Mouse (Mus musculus) megakaryocyte, adult 5-6 weeks (primary cell): ENCODE results near the gene Gm20458. TPM values are rescaled to one million over a fixed set of nuclear protein-coding genes. Genes with fewer than 3 reads are reported as not detected.

Experiments
- ATAC-seq: 2 replicates; pipeline ENCODE4 v1.8.0; 2016; ENCODE audit warnings: mild to moderate bottlenecking, inconsistent platforms; ENCODE audit not compliant: poor library complexity, severe bottlenecking
- total RNA-seq, 2 experiments: library from RNA; stranded (forward) in 1 of 2; stranded (reverse) in 1 of 2; fragments of 153-499, 151-499 nt in 1 of 2; fragments of 221-1000, 200-1000 nt in 1 of 2; gene quantifications; 2 replicates each; pipeline versions ENCODE4 v1.2.3 to v1.2.4; 2015 to 2017

The Gm20458 gene
- total RNA-seq, 2 experiments from 2014 or later = not detected

DNA sequence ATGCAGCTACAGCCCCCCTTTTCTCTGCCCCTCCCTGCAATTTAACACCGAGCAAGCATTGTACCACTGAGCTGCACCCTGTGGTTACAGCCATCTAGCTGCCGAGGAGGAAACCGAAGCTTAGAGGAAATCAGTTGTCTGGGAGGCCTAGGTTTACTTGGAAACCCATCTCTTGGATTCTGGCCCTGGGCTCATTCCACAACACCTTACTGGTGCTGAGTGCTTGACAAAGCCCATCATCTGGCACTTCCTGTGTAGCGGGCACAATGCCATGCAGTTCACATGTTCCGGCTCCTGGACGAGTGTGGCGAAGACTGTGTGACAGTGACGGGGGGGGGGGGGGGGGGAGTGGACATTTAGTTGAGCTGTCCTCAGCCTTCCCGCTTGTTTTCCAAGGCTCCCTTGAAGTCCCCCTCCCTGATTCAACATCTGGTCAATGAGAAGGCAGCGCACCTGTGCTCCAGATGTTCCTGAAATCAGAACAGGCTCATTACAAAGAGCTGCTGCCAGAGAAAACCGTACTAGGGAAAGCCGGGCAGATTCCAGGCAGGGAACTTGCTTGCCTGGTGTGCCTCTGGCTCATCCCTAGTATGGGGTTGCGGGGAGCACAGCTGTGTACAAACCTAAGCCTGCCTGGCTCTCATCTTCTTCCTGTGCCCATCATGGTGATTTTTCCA lies 8.6 kb upstream of the Gm20458 start:
- no peak for ATAC-seq

DNA sequence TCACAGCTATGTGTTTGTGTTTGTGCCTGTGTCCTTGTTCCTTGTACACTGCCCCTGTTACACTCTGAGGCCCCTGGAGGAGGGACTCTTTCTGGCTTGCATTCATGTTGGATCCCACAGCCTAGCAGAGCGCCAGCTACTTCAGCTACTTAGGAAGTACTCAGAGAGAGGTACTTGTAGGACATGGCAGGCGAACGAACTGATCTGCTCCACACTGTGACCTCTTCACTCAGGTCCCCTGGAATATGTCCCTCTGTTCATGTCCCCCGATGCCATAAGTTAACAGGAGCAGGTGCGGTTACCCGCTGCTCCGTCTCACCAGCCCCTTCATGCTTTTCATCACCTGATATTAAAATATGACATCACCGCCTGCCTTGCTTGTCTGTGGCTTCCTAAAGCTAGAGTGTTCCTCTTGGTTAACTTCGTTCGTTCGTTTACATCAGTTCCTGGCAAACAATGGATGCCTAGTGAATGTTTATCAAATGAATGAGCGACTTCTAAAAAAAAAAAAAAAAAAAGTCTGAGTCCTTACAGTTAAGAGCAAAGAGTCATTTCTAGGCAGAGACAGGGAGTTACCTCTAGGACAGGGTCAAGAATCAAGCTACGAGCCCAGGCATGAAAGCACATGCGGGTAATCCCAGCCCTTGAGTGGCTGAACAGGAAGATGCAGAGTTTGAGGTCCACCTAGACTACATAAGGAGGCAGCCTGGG lies 7.6 kb upstream of the Gm20458 start:
- ATAC-seq = no peak

DNA sequence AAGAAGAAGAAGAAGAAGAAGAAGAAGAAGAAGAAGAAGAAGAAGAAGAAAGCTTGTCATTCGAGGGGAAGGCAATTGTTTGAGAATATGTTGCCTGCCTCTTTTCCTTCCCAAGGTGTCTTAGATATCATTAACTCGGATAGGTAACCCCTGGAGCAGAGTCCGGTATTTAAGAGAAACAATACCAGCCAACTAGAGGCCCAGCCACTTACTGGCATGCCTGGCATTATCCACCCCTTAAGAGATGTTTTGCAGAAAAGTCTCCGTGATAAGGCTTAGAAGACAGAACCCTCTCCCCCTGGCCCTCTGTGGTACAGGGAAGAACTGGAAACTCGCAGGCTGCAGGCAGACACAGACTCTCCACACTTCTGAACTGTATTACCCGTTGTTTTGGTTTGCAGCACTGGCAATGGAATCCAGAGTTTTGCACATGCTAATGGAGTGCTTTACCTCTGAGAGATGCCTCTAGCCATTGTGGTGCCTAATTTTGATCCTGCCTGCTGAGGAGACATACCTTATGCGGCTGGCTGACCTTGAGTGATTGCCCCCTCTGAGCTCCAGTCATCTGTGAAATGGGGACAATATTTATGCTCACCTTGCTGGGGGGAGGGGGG lies 6.8 kb upstream of the Gm20458 start:
- ATAC-seq = no peak

DNA sequence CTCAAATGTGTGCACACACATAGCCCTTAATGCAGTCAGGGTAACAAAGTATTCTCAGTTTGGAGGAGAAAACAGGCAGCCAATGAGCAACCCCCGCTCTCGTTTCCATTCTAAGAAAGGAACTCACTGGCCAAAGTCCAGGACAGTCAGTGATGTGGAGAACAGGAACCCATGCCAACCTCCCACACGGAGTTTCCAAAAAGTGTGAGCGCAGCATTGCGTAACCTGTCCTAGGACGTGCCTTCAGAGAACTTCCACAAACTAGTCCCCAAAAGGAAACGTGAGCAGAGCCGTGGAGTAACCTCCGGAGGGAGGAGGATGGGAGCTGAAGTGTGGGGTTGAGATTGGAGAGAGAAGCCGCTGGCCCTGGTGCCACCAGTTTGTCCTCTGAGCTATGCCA lies 5.9 kb upstream of the Gm20458 start:
- ATAC-seq = peak; percentile 81

DNA sequence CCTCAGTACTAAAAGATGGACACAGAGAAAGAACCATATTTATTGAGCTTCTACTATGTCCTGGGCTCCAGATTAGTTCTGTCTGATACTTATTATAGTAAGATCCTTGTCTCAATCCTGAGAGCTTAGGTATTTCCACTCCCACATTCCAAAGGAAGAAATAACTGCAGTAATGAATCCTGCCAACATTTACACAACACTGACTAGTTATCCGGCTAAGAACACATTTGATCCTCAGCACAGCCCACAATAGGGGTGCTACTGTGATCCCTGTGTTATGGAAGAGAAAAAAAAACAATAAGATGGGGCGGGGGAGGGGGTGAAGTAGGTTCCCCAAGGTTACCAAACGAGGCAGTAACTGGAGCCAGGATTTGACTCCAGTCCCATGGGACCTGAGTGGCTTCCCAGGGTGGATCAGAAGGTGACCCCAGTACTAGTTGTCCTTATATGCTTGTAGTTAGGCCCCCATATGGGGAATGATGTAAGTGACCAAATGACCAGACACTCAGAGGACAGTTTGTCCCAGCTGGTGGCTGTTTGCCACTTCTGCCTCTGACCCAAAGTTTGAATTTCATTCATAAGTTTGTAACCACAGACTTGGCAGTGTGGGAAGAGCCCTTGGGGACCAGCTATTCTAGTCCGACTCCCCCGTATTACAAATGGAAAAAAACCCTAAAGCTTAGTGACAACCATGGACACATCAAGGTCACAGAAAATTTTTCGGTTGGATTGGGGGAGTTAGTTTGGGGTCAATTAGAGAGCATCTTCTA lies 5.2 kb upstream of the Gm20458 start:
- no peak for ATAC-seq

DNA sequence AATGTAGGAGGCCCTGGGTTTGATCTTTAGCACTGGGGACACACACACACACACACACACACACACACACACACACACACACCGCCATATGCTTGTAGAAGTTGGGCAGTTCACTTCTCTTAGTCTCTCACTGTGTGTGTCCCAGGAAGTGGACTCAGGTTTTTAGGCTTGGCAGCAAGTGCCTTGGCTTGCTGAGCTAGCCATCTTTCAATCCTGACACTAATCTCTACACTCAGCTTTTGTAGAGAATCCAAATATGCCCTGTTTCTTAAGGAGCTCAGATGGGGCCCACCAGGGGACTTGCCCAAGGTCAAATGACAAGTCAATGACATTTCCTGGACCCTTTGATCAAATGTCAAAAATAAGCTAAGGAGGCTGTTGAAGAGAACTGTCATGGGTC lies 4.4 kb upstream of the Gm20458 start:
- ATAC-seq = no peak

DNA sequence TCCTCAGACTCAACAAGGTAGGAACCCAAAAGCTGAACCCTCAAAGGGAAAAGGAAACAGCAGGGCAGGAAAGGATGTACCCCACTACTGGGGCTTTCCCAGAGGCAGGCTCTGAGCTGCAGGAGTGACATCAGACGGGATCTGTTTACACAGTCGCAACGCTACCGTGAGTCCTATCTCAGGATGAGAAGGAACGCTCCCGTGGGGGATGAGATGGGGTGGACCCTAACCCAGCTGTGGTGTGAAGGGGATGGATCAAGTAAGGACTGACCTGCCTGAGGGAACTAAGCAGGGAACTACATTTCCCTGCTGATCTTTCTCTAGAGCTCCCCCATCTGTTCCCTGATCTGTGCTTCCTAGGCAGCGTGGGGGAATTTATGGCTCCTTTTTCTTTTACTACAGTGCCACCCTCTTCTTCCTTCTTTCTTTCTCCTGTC lies 3.9 kb upstream of the Gm20458 start, which contains the start of gene Sys1:
Sys1 (plus strand) TSS at position 101 of the 437 bp plus-strand sequence.
- no peak for ATAC-seq

DNA sequence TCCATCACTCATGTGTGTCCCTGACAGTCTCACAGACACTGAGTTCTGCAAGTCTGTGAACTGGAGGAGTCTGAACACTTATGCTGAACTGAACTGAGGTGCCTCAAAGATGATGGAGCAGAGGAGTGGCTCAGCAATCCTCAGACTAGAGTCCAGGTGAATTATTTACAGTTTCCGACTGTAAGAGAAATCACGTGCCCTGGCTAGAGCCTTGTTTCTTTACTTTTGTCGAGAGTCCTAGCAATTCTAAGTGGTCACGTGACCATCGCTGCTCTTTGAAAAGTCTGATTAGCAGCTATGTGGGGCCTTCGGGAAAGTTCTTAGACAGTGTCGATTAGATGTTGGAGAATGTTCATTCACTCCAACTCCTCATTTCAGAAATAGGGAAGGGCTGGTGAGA lies 2.8 kb upstream of the Gm20458 start:
- no peak for ATAC-seq

DNA sequence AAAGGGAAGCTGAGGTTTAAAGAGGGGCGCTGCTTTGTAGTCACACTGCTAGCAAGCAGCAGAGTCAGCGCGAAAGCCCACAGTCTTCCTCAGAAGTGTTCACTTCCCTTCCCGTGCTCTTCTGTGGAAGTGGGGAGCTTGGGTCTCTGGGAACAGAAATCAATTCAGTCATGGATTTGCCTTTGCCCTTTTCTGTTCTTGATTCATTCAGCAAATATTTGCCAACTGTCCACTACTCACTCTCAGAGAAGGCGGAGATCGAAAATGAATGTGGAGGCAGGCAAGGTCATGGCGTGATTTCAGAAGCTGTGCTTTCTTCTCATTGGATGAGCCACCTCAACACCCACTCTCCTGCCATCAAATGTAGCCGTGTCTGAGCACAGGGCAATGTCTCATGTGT lies 2.2 kb upstream of the Gm20458 start:
- ATAC-seq = no peak

DNA sequence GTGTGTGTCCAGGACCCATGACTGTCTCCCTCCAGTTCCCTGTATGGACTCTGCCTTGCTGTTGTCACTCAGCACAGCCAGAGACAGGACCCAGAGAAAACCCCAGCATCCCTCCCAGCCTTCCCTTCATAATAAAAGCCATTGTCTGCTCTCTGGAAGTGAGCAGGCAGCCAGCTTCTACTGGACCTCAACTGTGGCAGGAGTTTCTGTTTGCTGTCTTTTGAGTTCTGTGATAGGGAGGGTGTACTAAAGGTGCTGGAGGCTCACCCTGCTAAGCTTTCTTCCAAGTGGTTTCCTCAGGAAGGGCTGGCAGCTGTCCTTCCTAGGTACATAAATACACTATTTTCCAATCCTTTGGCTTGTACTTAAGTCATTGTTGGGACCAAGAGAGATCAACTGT lies 4.4 kb downstream of the Gm20458 start:
- ATAC-seq = no peak

DNA sequence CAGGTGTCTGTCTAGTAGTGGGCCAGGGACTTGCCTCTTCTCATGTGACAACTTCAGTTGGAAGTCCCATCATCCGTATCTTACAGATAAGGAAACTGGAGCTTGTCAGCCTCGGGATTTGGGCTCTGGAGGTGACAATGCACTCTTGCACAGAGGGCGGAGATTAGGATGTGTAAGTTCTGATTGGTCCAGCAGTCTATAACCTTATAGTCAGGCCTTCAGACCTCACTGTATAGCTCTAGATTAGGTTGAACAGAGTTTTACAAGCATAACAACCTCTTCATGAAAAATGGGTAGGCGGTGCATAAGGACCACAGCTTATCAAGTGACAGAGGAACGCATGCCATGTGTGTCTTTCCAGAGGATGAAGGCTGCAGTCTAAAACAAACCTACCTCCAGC lies 6.0 kb downstream of the Gm20458 start:
- no peak for ATAC-seq

DNA sequence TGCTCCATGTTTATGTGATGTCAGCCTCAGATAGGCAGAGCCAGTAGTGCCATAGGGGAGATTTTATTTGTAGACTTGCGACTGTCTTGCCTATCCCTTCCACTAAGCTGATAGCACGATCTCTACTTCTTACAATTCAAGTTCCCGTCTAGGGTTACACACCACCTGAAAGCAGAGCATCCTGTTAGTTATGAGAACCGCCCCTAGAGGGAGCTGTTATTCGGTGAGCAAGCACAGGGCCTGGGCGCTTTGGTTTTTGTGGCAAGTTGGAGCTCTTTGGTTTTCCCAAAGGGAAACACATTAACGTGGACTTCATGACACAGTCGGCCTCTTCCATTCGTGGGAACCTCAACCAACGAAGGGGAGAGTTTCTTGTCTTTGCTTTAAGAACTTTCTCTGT lies 9.5 kb downstream of the Gm20458 start:
- peak; percentile 82 for ATAC-seq

DNA sequence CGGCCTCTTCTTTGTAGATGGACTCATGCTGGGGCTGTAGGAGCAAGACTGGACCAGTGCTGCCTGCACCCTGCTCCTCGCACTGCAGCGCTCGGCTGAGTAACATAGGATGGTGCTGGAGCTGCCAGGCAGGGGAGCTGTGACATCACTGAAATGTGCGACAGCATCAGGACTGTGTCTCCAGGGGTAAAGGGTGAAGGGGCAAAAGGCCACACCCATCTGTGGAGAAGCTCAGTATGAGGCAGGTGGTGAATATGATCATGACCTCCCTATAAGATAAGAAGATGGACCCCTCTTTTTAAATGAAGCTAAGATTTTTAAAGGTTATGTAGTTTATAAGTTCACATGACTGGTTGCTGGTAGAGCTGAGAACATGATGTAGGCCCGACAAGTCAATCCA lies 12.9 kb downstream of the Gm20458 start, which contains the start of gene Trp53tg5:
Trp53tg5 (minus strand) TSS at position 101 of the 400 bp plus-strand sequence.
- ATAC-seq = no peak

DNA sequence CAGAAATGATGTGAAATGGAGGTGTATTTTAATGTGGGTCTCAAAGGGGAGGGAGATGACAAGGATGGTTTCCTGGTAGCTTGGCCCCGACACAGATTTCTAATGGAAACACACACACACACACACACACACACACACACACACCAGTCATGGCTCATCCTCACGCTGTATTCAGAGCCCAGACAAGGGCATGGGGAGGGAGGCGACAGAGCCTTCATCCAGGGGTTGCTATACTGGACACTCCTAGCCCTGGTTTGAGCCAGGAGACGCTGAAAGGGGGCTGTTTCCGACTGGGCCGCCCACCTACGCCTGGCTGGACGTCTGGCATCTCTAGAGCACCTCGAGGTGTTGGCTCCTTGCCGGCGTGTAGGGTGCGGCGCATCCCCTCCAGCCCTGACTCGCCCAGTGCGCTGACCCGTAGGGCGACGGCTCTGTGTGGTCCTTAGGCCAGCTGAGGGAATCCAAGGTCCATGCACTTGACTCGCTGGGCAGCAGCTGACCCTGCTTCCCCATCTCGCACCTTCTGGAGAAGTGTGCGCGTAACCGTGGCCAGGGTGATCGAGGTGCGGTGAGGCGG lies 25.0 kb downstream of the Gm20458 start, which contains the start of gene Dbndd2:
Dbndd2 (plus strand) TSS at position 426 of the 577 bp plus-strand sequence.
- peak; percentile 25; the same call in 1 of the 2 replicates for ATAC-seq

DNA sequence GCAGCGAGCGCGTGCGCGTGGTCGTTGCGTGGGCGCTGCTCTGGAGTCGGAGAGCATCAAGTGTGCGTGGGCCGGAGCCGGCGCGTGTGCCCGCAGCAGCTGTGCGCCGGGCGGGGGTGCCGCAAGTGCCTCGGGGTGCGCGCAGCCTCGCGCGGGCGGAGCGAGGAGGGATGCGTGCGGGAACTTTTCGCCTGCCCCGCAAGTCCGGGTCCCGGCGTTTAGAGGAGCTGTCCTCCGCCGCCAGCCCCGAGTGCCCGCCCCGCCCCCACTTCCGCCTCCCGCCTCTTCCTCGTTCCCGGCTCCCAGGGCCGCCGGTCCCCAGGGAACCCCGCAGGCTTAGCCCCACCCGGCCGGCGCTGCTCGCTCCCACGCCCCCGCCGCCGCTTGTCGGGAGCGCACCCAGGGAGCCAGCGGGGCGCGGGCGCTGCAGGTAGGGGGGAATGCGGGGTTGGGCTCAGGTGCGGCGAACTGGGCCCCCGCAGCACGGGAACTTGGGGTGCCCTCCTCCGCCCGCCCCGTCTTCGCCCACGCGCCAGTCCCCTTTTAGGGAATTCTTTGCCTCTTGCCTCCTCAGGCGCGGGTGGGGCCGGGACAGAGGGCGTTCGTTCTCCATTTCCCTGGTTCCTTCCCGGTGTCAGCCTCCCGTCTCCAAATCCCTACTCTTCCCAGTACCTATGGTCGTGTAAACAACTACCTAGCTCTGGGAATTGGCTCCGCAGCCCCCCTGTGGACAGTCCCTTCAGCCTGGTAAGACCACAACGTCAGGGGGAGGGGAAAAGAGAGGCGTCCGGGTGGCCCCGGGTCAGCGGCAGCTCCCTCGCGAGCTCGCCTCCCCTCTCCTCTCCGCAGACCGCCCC lies 25.7 kb downstream of the Gm20458 start:
- ATAC-seq = peak; percentile 36

DNA sequence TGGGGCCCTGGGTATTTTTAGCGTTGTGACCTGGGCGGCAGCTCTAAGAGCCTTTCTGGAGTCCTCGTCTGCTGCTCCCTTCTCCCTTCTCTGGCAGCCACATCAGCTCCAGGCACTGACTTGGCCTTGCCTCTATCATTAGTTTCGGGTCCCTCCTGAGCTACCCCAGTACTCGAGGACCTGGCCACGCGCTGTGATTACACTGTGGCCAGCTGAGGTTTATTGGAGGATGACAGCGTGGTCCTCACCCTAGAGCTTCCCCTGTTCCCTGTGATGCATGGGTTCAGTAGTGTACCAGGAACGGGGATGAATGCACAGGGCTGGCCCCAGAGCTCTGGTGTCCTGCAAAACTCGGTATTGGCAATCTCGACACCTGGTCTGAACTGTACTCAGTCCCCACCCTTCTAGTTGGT lies 26.4 kb downstream of the Gm20458 start:
- ATAC-seq = peak; percentile 17; the same call in 1 of the 2 replicates

DNA sequence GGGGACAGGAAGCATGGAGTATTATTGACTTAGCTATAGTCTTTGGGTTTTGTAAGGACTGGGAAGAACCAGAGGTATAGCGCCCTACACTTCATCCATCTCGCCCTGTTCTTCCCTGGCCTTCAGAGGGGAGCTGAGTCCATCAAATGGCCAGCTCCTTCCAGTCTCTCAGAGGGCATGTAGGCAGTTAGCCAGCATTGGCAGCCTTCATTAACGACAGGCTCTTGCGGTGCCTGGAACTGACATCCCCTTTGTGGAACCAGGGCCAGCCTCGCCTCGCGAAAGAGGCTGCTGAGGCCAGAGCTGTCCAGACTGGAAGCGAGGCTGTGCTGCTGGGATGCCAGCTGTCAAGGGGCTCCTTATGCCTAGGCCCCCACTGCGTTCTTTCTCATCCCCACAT lies 27.0 kb downstream of the Gm20458 start:
- no peak for ATAC-seq

DNA sequence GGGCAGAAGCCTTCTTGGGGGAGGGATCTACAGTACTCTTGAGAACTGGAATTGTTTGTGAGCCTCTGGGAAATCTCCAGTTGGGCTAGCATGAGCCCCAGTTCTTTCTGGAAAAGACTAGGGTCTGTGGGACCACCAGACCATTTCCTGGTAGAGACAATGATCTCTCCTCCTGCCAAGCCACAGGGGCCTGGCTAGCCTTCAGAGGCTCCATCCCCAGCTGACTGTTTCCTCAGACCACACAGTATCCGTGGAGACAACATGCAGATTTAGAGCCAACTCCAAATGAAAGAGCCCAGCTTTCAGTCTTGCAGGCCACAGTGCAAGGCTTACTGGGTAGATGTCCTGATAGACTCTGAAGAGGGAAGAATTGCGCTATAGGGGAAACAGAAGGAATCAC lies 33.4 kb downstream of the Gm20458 start:
- ATAC-seq = no peak

DNA sequence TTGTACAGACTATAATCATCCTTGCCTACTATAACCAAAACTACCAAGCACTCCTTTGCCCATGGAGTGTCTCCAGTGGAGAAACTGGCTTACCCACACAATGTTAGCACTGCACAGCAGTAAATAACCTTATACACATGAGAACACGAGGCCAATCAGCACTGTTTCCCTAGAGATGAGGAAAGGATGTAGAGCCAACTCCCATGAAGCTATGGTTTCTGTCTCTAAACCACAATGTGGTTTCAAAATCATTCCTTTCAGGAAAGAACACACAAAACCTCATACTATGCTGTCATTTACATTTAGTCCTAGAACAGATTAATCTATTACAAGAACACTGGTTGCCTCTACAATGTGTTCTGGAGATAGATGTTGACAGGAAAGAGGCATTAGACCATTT lies 35.6 kb downstream of the Gm20458 start:
- no peak for ATAC-seq
